Mouse (Mus musculus) megakaryocyte, embryonic 14.5 days (primary cell): ENCODE measurements at regions not wholly inside any gene's neighbourhood (a gene's known extent, or its start where the extent isn't known, plus 50 kb on each side); places are given as distances from the start of the nearest gene placed in this dataset.
A peak's percentile ranks its signal among the peaks of the same experiment; 100 is the strongest.

Source experiments
- H3K27me3 ChIP-seq: replicated peaks from 2 replicates; pipeline ENCODE3; 2012; ENCODE audit warnings: inconsistent platforms
- H3K36me3 ChIP-seq: replicated peaks from 2 replicates; pipeline ENCODE3; 2012; ENCODE audit warnings: low read length, inconsistent platforms, mixed read lengths
- H3K4me1 ChIP-seq: 2 replicates; pipeline ENCODE4 v1.6.1; 2012; ENCODE audit warnings: inconsistent platforms
- H3K4me3 ChIP-seq: replicated peaks from 2 replicates; pipeline ENCODE3; 2012; ENCODE audit warnings: moderate library complexity, mild to moderate bottlenecking, inconsistent platforms
- H3K9me3 ChIP-seq: 2 replicates; pipeline ENCODE4 v1.6.1; 2012; ENCODE audit warnings: inconsistent platforms
- FLI1 ChIP-seq: IDR thresholded peaks from 2 replicates; pipeline ENCODE4 v1.6.1; 2012; ENCODE audit warnings: low read length, inconsistent platforms, mixed read lengths
- GATA1 ChIP-seq: IDR thresholded peaks from 3 replicates; pipeline ENCODE4 v1.6.1; 2012; ENCODE audit warnings: mixed read lengths, low read length, inconsistent platforms, borderline replicate concordance

DNA sequence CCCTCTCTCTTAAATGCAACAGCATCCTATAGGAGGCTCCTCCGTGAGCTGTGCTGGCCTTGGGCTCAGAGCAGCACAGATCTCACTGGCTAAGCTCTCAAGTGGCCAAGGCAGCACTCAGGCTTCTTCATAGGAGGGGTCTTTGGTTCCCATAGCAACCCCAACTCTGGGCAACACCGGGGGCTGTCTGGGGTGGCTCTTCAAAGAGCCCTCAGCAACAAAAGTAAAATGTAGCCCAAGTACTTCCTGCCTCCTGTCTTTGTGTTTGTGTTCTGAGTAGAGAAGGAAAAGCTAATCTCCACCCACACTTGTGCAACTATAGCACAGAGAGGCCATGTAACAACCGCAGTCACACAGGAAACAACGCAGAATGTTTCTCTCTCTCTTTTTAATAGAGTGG, 322.2 kb upstream of the Tbx3 start:
- H3K27me3 ChIP-seq = peaks cover 2% of the 10 kb centered on the region
- no peak overlapping the region for H3K4me3 ChIP-seq
- H3K4me1 ChIP-seq = peaks cover 3% of the 10 kb centered on the region; the same call in 1 of the 2 replicates
- H3K36me3 ChIP-seq = no peaks in the 10 kb centered on the region
- no peak for TF ChIP-seq GATA1
- no peak for TF ChIP-seq FLI1
- peaks cover 19% of the 10 kb centered on the region for H3K9me3 ChIP-seq

DNA sequence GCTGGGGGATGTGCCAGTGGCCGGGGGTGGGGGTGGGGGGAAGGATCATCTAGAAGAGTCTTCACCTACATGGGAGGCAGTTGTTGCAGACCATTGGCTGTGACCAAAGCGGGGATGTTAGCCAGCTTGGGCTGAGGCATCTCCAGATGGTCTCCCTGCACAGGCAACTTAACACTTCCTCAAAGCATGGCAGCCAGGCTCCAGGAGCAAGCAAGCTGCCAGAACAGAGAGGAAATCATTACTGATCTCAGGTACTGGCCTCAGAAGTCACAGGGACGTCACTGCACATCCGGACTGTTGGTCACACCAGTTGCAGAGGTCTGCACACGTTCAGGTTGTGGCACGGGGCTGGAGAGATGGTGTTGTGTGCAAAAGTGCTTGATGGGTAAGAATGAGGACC, 321.1 kb upstream of the Tbx3 start:
- TF ChIP-seq GATA1 (no peak), FLI1 (no peak)
- Histone ChIP-seq H3K4me1 (peaks cover 3% of the 10 kb centered on the region; the same call in 1 of the 2 replicates), H3K36me3 (no peaks in the 10 kb centered on the region), H3K4me3 (no peak overlapping the region), H3K9me3 (peaks cover 15% of the 10 kb centered on the region), H3K27me3 (peaks cover 2% of the 10 kb centered on the region)

DNA sequence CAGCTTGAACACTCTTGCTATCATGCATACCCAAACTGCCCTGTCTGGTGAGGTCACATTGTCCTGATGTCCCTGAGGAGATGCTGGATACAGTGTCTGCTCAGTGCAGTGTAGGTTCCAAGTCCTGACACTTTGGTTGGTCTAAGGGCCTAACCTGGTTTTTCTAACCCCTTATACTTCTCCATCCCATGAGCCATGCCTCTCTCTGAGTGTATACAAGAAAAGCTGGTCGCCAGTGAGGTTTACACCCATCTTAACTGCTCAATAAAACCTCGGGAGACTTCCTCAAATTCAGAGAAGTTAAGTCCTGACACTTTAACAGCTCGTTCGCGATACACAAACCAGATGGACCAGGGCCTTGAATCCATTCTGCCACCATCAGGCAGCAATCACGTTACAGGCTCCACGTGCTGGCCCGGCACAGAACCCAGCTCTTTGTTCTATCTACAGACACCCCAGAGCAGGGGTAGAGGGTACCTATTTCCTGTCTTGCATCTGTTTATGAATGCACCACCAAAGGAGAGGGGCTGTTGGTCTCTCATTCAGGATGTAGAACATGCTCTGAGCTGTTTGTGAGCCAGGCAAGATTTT, 320.0 kb upstream of the Tbx3 start:
- no peak for TF ChIP-seq GATA1
- no peak for TF ChIP-seq FLI1
- Histone ChIP-seq H3K36me3 (no peaks in the 10 kb centered on the region), H3K9me3 (peaks cover 11% of the 10 kb centered on the region), H3K4me3 (peak overlapping the region; percentile 53), H3K4me1 (peaks cover 3% of the 10 kb centered on the region; the same call in 1 of the 2 replicates), H3K27me3 (peaks cover 2% of the 10 kb centered on the region)

DNA sequence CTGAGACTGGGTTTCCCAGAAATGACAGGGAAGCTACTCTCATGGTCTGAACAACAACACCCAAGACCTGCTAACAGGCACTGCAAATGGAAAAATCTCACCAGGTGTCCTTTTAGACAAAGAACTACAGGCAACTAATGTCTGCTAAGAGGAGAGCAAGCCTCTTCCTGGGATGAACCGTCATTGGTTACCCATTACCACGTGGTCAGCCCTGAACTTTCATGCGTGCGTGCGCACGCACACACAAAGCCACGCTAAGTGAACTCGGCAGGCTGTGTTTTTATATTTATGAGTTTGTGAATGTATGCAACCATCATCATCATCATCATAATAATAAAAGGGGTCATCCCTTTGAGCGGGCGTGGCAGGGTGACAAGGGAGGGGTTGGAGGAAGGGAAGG, 315.0 kb upstream of the Tbx3 start:
- no peak overlapping the region for H3K4me3 ChIP-seq
- H3K27me3 ChIP-seq = no peaks in the 10 kb centered on the region
- TF ChIP-seq GATA1 = no peak
- no peak for TF ChIP-seq FLI1
- no peaks in the 10 kb centered on the region for H3K36me3 ChIP-seq
- H3K9me3 ChIP-seq = peaks cover 7% of the 10 kb centered on the region; the same call in 1 of the 2 replicates
- peaks cover 4% of the 10 kb centered on the region; the same call in 1 of the 2 replicates for H3K4me1 ChIP-seq

DNA sequence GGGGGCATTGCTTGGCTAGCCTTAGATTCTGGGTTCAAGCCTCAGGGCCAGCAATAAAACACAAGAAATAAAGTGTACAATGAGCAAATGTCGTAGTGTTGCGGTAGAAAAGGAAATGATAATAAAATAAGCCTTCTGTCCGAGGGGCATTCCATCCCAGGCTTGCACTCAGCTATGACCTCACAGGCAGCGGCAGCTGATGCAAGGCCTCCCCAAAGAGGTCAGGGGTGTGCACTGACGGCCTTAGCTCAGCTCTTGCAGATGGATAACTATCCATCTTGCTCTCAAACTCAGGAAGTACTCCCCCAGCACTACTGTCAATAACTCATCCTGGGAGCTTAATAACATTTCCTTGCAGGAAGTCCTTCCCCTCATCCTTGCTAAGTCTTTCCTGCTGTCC, 314.4 kb upstream of the Tbx3 start:
- Histone ChIP-seq H3K4me3 (no peak overlapping the region), H3K9me3 (peaks cover 11% of the 10 kb centered on the region; the same call in 1 of the 2 replicates), H3K36me3 (no peaks in the 10 kb centered on the region), H3K27me3 (no peaks in the 10 kb centered on the region), H3K4me1 (peaks cover 4% of the 10 kb centered on the region; the same call in 1 of the 2 replicates)
- TF ChIP-seq FLI1 (no peak), GATA1 (no peak)

DNA sequence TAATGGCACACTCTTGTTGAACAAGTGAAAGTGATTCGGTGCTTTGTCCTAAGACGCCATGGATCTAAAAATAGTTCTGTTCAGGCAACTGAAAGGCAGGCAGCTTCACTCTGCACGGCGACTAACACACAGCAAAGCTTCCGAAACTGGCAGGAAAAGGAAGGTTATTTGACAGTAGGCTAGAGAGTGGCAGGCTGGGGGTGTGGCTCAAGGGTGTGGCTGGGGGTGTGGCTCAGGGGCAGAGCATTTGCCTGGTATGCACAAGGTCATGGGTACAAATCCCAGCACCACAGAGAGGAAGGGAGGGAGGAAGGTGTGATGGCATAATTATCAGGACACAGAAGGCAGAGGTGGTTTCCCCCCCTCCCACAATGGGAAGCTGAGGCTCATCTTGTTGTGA, 310.8 kb upstream of the Tbx3 start:
- Histone ChIP-seq H3K4me1 (peaks cover 4% of the 10 kb centered on the region; the same call in 1 of the 2 replicates), H3K9me3 (peaks cover 11% of the 10 kb centered on the region; the same call in 1 of the 2 replicates), H3K36me3 (no peaks in the 10 kb centered on the region), H3K4me3 (peak overlapping the region; percentile 75), H3K27me3 (no peaks in the 10 kb centered on the region)
- no peak for TF ChIP-seq FLI1
- no peak for TF ChIP-seq GATA1

DNA sequence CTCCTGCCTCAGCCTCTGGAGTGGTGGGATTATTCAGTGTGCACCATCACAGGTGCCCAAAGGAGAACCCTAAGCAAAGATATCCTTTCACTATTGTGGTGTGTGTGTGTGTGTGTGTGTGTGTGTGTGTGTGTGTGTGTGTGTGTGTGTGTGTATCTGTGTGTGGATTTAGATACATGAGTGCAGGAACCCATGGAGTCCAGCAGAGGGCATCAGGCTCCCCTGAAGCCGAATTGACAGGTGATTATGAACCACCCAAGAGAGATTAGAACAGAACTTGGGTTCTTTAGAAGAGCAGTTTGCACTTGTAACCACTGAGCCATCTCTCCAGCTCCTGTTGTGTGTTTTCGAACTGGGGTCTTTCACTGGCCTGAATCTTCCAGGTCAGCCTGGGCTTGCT, 310.1 kb upstream of the Tbx3 start:
- H3K4me1 ChIP-seq = peaks cover 4% of the 10 kb centered on the region; the same call in 1 of the 2 replicates
- H3K27me3 ChIP-seq = no peaks in the 10 kb centered on the region
- TF ChIP-seq GATA1 (no peak), FLI1 (no peak)
- H3K9me3 ChIP-seq = peaks cover 11% of the 10 kb centered on the region; the same call in 1 of the 2 replicates
- H3K36me3 ChIP-seq = no peaks in the 10 kb centered on the region
- no peak overlapping the region for H3K4me3 ChIP-seq

DNA sequence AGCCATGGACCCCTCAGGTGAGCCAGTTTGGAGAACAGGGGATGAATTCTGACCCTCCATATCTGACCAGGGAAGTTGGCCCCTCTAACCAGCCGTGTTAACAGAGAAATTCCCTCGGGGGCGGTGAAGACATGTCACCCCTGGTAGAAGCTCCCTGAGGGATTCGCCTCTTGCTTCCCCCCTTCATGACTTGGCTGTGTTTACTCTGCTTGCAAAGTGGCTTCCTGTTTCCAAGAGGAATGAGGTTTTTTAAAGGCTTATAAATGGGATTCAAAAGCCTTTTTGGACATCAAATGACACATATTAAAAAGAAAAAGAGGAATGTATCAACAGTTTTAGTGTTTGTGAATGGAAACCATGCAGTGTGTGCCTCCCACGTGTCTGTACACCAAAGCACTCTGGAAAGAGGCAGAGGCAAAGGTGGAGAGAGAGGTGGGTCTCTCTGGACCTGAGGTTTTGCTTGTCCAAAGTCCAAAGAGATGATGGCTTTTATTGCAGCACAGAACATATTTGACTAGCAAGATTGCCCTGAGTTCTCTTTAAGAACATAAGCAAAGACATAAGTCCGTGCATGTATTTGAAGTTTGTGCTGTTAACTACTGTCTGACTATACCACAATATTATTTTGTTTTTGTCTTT, 308.9 kb upstream of the Tbx3 start:
- no peaks in the 10 kb centered on the region for H3K27me3 ChIP-seq
- H3K9me3 ChIP-seq = peaks cover 10% of the 10 kb centered on the region; the same call in 1 of the 2 replicates
- peaks cover 4% of the 10 kb centered on the region; the same call in 1 of the 2 replicates for H3K4me1 ChIP-seq
- TF ChIP-seq FLI1 (no peak), GATA1 (no peak)
- no peak overlapping the region for H3K4me3 ChIP-seq
- no peaks in the 10 kb centered on the region for H3K36me3 ChIP-seq

DNA sequence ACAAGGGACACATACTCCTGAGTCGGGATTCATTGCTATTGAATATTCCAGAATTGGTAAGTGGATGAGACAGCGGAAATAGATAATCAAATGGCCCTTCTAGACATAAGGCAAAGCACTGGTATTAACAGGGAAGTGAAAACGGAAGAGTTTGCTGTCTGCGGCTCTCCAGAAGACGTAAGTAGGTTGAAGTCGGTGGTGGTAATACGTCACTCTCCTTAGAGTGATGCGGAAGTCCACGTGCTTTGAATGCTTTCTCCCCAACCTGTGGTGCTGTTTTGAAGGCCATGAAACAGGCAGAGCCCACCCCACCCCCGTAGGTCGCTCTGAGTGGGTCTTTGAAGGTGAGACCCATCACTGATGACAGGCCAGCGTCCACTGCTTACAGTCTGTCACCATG, 308.0 kb upstream of the Tbx3 start:
- Histone ChIP-seq H3K27me3 (no peaks in the 10 kb centered on the region), H3K36me3 (no peaks in the 10 kb centered on the region), H3K4me3 (no peak overlapping the region), H3K9me3 (peaks cover 8% of the 10 kb centered on the region; the same call in 1 of the 2 replicates), H3K4me1 (peaks cover 4% of the 10 kb centered on the region; the same call in 1 of the 2 replicates)
- TF ChIP-seq GATA1 = no peak
- TF ChIP-seq FLI1 = no peak

DNA sequence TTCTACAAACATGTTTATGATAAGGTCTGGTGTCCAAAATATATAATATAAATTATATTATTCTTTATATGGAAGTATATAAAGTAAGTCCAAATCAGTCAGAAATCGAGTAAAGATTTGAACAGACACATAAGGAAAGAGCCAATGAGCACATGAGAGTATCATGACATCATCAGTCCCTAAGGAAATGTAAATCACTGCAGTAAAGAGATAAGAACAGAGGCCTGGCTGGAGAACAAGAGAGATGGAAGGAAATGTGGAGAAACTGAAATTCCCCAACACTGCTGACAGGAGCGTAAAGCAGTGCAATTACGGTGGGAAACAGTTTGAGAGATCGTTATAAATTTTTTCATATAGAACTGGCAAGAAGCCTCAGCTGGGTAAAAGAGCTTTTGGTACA, 306.2 kb upstream of the Tbx3 start:
- no peaks in the 10 kb centered on the region for H3K36me3 ChIP-seq
- peaks cover 8% of the 10 kb centered on the region; the same call in 1 of the 2 replicates for H3K9me3 ChIP-seq
- no peak overlapping the region for H3K4me3 ChIP-seq
- H3K4me1 ChIP-seq = peaks cover 4% of the 10 kb centered on the region; the same call in 1 of the 2 replicates
- H3K27me3 ChIP-seq = no peaks in the 10 kb centered on the region
- TF ChIP-seq GATA1 (no peak), FLI1 (no peak)

DNA sequence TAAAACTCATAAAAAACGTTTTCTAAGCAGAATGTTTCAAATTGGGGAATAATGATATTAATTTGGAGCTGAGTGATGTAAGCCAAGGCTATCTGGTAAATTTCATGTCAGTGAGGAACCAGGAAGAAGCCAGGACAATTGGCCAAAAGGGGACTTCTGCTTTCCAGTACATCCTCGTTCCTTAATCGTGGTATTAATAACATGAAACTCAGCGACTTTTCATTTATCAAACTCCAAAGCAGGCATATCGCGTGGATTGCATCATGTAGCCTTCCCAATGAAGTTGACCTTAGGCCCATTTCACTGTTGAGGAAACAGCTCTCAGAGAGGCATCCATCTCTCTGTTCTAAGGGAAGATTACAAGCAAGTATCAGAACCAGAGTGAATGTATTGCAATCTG, 305.3 kb upstream of the Tbx3 start:
- H3K4me3 ChIP-seq = no peak overlapping the region
- TF ChIP-seq FLI1 (no peak), GATA1 (no peak)
- no peaks in the 10 kb centered on the region for H3K4me1 ChIP-seq
- peaks cover 7% of the 10 kb centered on the region; the same call in 1 of the 2 replicates for H3K9me3 ChIP-seq
- no peaks in the 10 kb centered on the region for H3K27me3 ChIP-seq
- no peaks in the 10 kb centered on the region for H3K36me3 ChIP-seq
